ENCODE assay signal across 11 mouse cellular contexts in genomic region chr8:89005797-89006196, GRCm38 (mm10). TPM values are rescaled to one million over a fixed set of nuclear protein-coding genes. Genes with fewer than 3 reads are reported as not detected.
DNase-seq lines count a peak whose midpoint lies in the region; ATAC-seq lines count a peak whose summit lies in the region.
"Had no signal": no experiment of that assay in that cellular context is flagged by ENCODE, and none has a peak within 500 bp of the region (broad histone marks: within the 10 kb centered on the region; RNA-seq: fewer than 3 reads in every experiment).

No protein-coding gene starts in this region.

- H3K9me3 ChIP-seq in heart, embryonic 12.5 days (replicated peaks): no peaks in the 10 kb centered on the region
- H3K9me3 ChIP-seq in embryonic facial prominence, embryonic 11.5 days (replicated peaks; ENCODE audit: control insufficient read depth, low read length): no peaks in the 10 kb centered on the region
- H3K9me3 ChIP-seq in hindbrain, embryonic 16.5 days (ENCODE audit: control insufficient read depth, low read length): no peaks in the 10 kb centered on the region; the same call in 1 of the 2 replicates
- no peaks in the 10 kb centered on the region for H3K9me3 ChIP-seq in midbrain, embryonic 11.5 days (ENCODE audit: control insufficient read depth, low read length)

- peaks cover 19% of the 10 kb centered on the region for H3K27me3 ChIP-seq in heart, embryonic 12.5 days (replicated peaks)
- H3K27me3 ChIP-seq in embryonic facial prominence, embryonic 11.5 days (ENCODE audit: control insufficient read depth, insufficient read depth, low read length): peaks cover 17% of the 10 kb centered on the region
- H3K27me3 ChIP-seq in hindbrain, embryonic 16.5 days (replicated peaks; ENCODE audit: control insufficient read depth, insufficient read depth, low read length): peaks cover 19% of the 10 kb centered on the region
- H3K27me3 ChIP-seq in midbrain, embryonic 11.5 days (ENCODE audit: control insufficient read depth, insufficient read depth, low read length): no peaks in the 10 kb centered on the region; the same call in 1 of the 2 replicates

- peaks cover 21% of the 10 kb centered on the region; the same call in 1 of the 2 replicates for H3K4me1 ChIP-seq in heart, embryonic 12.5 days (replicated peaks)
- no peaks in the 10 kb centered on the region; the same call in 1 of the 2 replicates for H3K4me1 ChIP-seq in embryonic facial prominence, embryonic 11.5 days (ENCODE audit: control insufficient read depth, insufficient read depth, low read length)
- H3K4me1 ChIP-seq in hindbrain, embryonic 16.5 days (ENCODE audit: control insufficient read depth, insufficient read depth, low read depth, low read length): peaks cover 12% of the 10 kb centered on the region
- H3K4me1 ChIP-seq in midbrain, embryonic 11.5 days (ENCODE audit: control insufficient read depth, insufficient read depth, low read length): peaks cover 27% of the 10 kb centered on the region

- peak overlapping the region; percentile 98 for H3K4me2 ChIP-seq in heart, embryonic 12.5 days
- no peak overlapping the region; the same call in 1 of the 2 replicates for H3K4me2 ChIP-seq in embryonic facial prominence, embryonic 11.5 days (ENCODE audit: low read depth, low read length)
- H3K4me2 ChIP-seq in hindbrain, embryonic 16.5 days (ENCODE audit: low read length): peak overlapping the region; percentile 97
- peak overlapping the region; percentile 79 for H3K4me2 ChIP-seq in midbrain, embryonic 11.5 days

- ATAC-seq in heart, embryonic 12.5 days (ENCODE audit: insufficient number of reproducible peaks, low FRiP score): no peak
- no peak for ATAC-seq in embryonic facial prominence, embryonic 11.5 days (replicated peaks; ENCODE audit: insufficient number of reproducible peaks, low FRiP score, low TSS enrichment, low read depth)
- ATAC-seq in hindbrain, embryonic 16.5 days: no peak
- ATAC-seq in midbrain, embryonic 11.5 days (ENCODE audit: low FRiP score): no peak; the same call in 1 of the 2 replicates

- DNase-seq in heart, adult 8-10 months (ENCODE audit: low spot score): no peak
- DNase-seq in embryonic facial prominence, embryonic 11.5 days (ENCODE audit: low spot score): no peak
- peak; percentile 91 for DNase-seq in midbrain, embryonic 11.5 days (ENCODE audit: low spot score, missing footprints)
- no peak for DNase-seq in cerebellum, postnatal 4 days (ENCODE audit: low spot score in 2 of 2)
- no peak for DNase-seq in MN1 (ENCODE audit: low spot score)
- no peak for DNase-seq in spleen, adult 12 weeks (ENCODE audit: low spot score)
- DNase-seq: cerebellum, adult 11-12 months; spleen, adult 18-20 months had no signal

- H3K36me3 ChIP-seq in heart, embryonic 12.5 days: no peaks in the 10 kb centered on the region
- H3K36me3 ChIP-seq in embryonic facial prominence, embryonic 11.5 days (replicated peaks; ENCODE audit: control insufficient read depth, insufficient read depth, low read depth, low read length): no peaks in the 10 kb centered on the region
- no peaks in the 10 kb centered on the region for H3K36me3 ChIP-seq in hindbrain, embryonic 16.5 days (ENCODE audit: control insufficient read depth, insufficient read depth, low read length)
- no peaks in the 10 kb centered on the region for H3K36me3 ChIP-seq in midbrain, embryonic 11.5 days (ENCODE audit: control insufficient read depth, insufficient read depth, low read length)

- 34% methylated on average over 11 of the region's 11 CpGs for WGBS in heart, embryonic 12.5 days
- WGBS in embryonic facial prominence, embryonic 11.5 days: 38% methylated on average over 11 of the region's 11 CpGs
- WGBS in hindbrain, embryonic 16.5 days: 24% methylated on average over 11 of the region's 11 CpGs
- WGBS in midbrain, embryonic 11.5 days: 34% methylated on average over 11 of the region's 11 CpGs

- H3K9ac ChIP-seq in heart, embryonic 12.5 days: no peak overlapping the region
- no peak overlapping the region for H3K9ac ChIP-seq in embryonic facial prominence, embryonic 11.5 days (replicated peaks; ENCODE audit: low read length)
- H3K9ac ChIP-seq in hindbrain, embryonic 16.5 days (ENCODE audit: low read depth, low read length): no peak overlapping the region
- no peak overlapping the region; the same call in 1 of the 2 replicates for H3K9ac ChIP-seq in midbrain, embryonic 11.5 days (ENCODE audit: low read length)

- H3K27ac ChIP-seq in heart, embryonic 12.5 days (ENCODE audit: poor library complexity, severe bottlenecking): no peak overlapping the region
- H3K27ac ChIP-seq in embryonic facial prominence, embryonic 11.5 days (replicated peaks; ENCODE audit: low read depth, low read length): no peak overlapping the region
- no peak overlapping the region for H3K27ac ChIP-seq in hindbrain, embryonic 16.5 days (ENCODE audit: low read depth, low read length)
- no peak overlapping the region for H3K27ac ChIP-seq in midbrain, embryonic 11.5 days (ENCODE audit: low read depth, low read length)

- peak overlapping the region; percentile 65 for H3K4me3 ChIP-seq in heart, embryonic 12.5 days
- peak overlapping the region; percentile 38; the same call in 1 of the 2 replicates for H3K4me3 ChIP-seq in embryonic facial prominence, embryonic 11.5 days (ENCODE audit: low read depth, low read length)
- H3K4me3 ChIP-seq in hindbrain, embryonic 16.5 days (ENCODE audit: low read length): peak overlapping the region; percentile 56
- H3K4me3 ChIP-seq in midbrain, embryonic 11.5 days (ENCODE audit: low read depth, low read length): peak overlapping the region; percentile 27; the same call in 1 of the 2 replicates
- H3K4me3 ChIP-seq: myocyte had no signal

RNA-seq across cellular contexts. Expression of gene Sall1, which starts 38.2 kb away (rescaled TPM):
- 6.4 and 6.7 TPM in 2 replicates for polyA plus RNA-seq in heart, embryonic 12.5 days (2016; fragmentation: Nextera tagmentation; extraction: Ambion mirVana)
- total RNA-seq in heart, adult 8-10 months (2022): 1 to 10 TPM in 3 of 4 experiments, under 1 TPM in 1; 0.92 to 1.4 (median 1.2) TPM
- polyA plus RNA-seq in embryonic facial prominence, embryonic 11.5 days (2014; fragmentation: Nextera tagmentation; extraction: Ambion mirVana): 4.6 and 4.8 TPM in 2 replicates
- 5.3 and 7.2 TPM in 2 replicates for polyA plus RNA-seq in hindbrain, embryonic 16.5 days (2015; fragmentation: Nextera tagmentation; extraction: Ambion mirVana)
- polyA plus RNA-seq in midbrain, embryonic 11.5 days (2014; fragmentation: Nextera tagmentation; extraction: Ambion mirVana): 17.0 and 17.1 TPM in 2 replicates
- polyA plus RNA-seq: myocyte had no signal
